Mouse (Mus musculus): Measurements from ENCODE around the gene Pou6f1. TPM values are rescaled to one million over a fixed set of nuclear protein-coding genes. Genes with fewer than 3 reads are reported as not detected.

Gene Pou6f1
- polyA plus RNA-seq, 1 experiment from 2014 or later, result 6.6 TPM

DNA sequence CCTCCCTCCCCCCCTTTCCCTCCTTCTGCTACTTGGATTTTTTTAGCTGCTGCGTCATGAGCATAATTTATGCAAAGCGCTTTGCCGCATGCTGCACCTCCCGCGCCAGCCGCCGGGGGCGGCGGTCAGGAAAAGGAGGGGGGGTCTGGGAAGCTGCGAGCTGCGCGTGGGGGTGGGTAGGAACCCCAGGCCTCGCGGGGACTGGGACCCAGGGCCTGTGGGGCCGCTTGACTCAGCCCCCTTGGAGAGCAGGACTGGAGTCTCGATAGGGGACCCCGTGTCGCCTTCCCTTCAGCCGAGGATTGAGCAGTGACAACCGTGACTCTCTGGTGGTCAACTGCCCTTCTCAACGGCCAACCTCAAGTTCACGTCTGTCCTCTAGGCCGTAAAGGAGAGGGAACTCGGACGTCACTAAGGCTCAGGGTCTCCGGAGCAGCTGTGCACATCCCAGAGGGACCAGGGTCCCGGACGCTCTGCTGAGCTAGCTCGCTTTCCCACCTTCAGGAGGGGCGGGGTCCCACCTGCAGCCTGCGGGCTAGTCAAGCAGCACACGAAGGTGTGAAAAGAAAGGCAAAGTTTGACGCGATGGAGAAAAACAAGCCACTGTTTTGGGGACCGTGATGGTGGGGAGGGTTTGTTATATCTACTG is 387 bp upstream of the Pou6f1 start:
- no peak overlapping the region for H3K27ac ChIP-seq

DNA sequence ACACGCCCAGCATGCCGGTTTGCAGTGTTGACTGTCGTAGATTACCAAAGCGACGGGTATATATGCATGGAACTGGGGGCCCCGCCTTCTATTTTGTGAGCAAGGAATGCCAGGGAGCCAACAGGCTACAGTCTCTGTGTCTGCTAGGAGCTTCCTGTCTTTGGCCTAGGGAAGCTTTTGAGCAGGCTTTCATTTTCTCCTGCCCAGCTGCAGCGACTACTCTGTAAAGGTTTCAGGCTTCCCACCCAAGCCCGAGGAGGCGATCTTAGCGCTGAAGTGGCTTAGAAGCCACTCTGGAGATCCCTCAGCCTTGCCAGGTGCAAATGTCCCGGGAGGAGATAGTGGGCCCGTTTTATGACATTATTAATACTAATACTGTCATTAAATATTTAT is 905 bp downstream of the Pou6f1 start:
- Histone ChIP-seq H3K9me3 (no peaks in the 10 kb centered on the region), H3K36me3 (no peaks in the 10 kb centered on the region), H3K4me1 (replicated peaks) (peaks cover 17% of the 10 kb centered on the region), H3K9ac (replicated peaks) (peak overlapping the region; percentile 89), H3K4me3 (replicated peaks) (peak overlapping the region; percentile 82), H3K4me2 (peak overlapping the region; percentile 99), H3K27me3 (peaks cover 58% of the 10 kb centered on the region), H3K27ac (no peak overlapping the region)
- 1% methylated on average over 12 of the region's 12 CpGs for WGBS
- ATAC-seq (ENCODE audit: insufficient number of reproducible peaks, insufficient read depth, low FRiP score, low TSS enrichment, low read depth), result no peak

More for the DNA sequence above, 387 bp upstream of the Pou6f1 start:
- ATAC-seq (ENCODE audit: insufficient number of reproducible peaks, insufficient read depth, low FRiP score, low TSS enrichment, low read depth), result peak; percentile 77
- Histone ChIP-seq H3K27me3 (peaks cover 69% of the 10 kb centered on the region), H3K4me3 (replicated peaks) (peak overlapping the region; percentile 82), H3K36me3 (no peaks in the 10 kb centered on the region), H3K9me3 (no peaks in the 10 kb centered on the region), H3K4me2 (peak overlapping the region; percentile 99), H3K4me1 (replicated peaks) (peaks cover 24% of the 10 kb centered on the region), H3K9ac (replicated peaks) (peak overlapping the region; percentile 89)
- WGBS, result under 1% methylated on average over 35 of the region's 35 CpGs

DNA sequence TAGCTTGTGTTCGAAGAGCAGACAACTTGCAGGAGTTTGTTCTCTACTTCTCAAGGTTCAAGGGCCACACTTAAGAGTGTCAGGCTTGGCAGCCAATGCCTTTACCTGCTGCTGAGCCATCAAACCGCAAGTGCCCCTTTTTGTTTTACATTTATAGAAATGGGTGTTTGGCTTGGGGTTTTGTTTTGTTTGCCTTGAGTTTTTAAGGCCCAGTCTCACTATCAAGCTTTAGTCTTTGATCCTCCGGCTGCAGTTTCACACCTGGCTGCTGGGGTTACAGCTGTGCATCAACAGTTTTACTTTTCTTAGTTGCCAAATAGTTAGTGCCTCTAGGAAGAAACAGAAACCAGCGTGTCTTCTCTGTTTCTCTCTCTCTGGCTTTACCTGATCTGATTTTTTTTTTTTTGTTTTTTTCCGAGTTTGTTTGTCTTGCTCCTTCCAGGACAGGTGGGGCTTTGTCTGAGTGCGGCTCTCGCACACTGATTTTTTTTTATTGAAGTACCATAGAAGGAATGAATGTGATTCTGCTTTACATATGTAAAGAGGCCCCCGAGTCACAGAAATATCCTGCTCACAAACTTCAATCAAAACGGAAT is 1.4 kb downstream of the Pou6f1 start:
- no peak for ATAC-seq (ENCODE audit: insufficient number of reproducible peaks, insufficient read depth, low FRiP score, low TSS enrichment, low read depth)
- WGBS, result 14% methylated on average over 9 of the region's 9 CpGs
- H3K9ac ChIP-seq (replicated peaks), result no peak overlapping the region
- peaks cover 53% of the 10 kb centered on the region for H3K27me3 ChIP-seq
- H3K4me2 ChIP-seq, result peak overlapping the region; percentile 99
- H3K4me1 ChIP-seq (replicated peaks), result peaks cover 17% of the 10 kb centered on the region
- H3K36me3 ChIP-seq, result no peaks in the 10 kb centered on the region
- H3K4me3 ChIP-seq (replicated peaks), result peak overlapping the region; percentile 82
- H3K9me3 ChIP-seq, result no peaks in the 10 kb centered on the region
- H3K27ac ChIP-seq, result no peak overlapping the region

DNA sequence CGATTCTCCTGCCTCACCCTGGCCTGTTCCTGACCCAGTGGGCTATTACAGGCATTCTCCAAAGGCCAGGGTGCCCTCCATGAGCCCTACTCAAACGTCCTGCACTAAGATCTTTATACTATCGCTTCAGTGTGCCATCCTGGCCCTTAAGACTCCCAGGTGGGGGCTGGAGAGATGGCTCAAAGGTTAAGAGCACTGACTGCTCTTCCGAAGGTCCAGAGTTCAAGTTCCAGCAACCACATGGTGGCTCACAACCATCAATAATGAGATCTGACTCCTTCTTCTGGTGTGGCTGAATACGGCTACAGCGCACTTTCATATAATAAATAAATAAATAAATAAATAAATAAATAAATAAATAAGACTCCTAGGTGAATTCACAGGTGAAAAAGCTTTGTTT is 7.0 kb downstream of the Pou6f1 start:
- H3K9ac ChIP-seq (replicated peaks), result no peak overlapping the region
- no peak overlapping the region for H3K27ac ChIP-seq
- H3K27me3 ChIP-seq, result peaks cover 11% of the 10 kb centered on the region
- WGBS, result 84% methylated on average over 6 of the region's 6 CpGs
- ATAC-seq (ENCODE audit: insufficient number of reproducible peaks, insufficient read depth, low FRiP score, low TSS enrichment, low read depth), result no peak
- no peak overlapping the region for H3K4me2 ChIP-seq
- H3K4me3 ChIP-seq (replicated peaks), result no peak overlapping the region
- H3K36me3 ChIP-seq, result no peaks in the 10 kb centered on the region
- H3K9me3 ChIP-seq, result no peaks in the 10 kb centered on the region
- H3K4me1 ChIP-seq (replicated peaks), result no peaks in the 10 kb centered on the region

DNA sequence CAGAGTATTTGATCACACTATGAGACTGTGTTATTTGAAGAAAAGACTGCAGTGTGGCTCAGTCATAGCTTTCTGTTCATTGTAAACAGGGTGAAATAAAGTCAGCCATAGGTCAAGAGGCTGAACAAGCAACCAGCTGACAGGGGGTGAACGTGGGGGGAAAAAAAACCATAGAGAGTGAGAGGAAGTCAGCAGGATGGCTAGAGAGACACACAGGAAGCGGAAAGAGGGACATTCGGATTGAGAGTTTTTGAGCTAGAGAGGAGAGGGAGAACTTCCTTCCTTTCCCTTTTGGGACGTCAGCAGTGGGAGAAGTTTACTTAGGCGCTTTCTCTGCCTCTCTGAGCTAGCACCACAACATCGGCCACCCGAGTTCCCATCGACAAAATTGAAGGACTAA is 9.3 kb downstream of the Pou6f1 start:
- Histone ChIP-seq H3K9ac (replicated peaks) (no peak overlapping the region), H3K4me1 (replicated peaks) (no peaks in the 10 kb centered on the region), H3K9me3 (no peaks in the 10 kb centered on the region), H3K36me3 (peaks cover 19% of the 10 kb centered on the region; the same call in 1 of the 2 replicates), H3K4me3 (replicated peaks) (no peak overlapping the region), H3K27me3 (no peaks in the 10 kb centered on the region; the same call in 1 of the 2 replicates), H3K4me2 (no peak overlapping the region), H3K27ac (no peak overlapping the region)
- no peak for ATAC-seq (ENCODE audit: insufficient number of reproducible peaks, insufficient read depth, low FRiP score, low TSS enrichment, low read depth)
- WGBS, result 77% methylated on average over 8 of the region's 8 CpGs

DNA sequence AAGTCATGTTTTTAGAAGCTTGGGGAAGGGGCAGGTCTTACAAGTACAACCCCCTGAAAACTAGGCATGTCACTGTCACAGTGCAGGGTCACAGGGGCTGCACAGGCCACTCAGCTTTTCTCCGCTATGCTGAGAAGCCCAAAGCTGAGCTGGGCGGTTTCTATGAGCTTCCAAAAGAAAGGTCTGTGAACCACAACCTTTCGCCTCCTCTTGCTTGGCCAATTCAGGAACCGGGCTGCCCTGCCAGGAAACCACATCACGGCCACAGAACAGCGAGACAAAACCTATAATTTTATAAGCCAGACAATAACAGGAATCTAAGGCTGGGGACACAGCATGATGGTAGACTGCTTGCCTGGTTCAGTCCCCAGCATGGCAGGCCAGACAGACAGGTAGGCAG is 11.5 kb downstream of the Pou6f1 start:
- no peak overlapping the region for H3K9ac ChIP-seq (replicated peaks)
- H3K4me1 ChIP-seq (replicated peaks), result no peaks in the 10 kb centered on the region
- 84% methylated on average over 6 of the region's 6 CpGs for WGBS
- ATAC-seq (ENCODE audit: insufficient number of reproducible peaks, insufficient read depth, low FRiP score, low TSS enrichment, low read depth), result no peak
- H3K27ac ChIP-seq, result no peak overlapping the region
- H3K9me3 ChIP-seq, result no peaks in the 10 kb centered on the region
- no peak overlapping the region for H3K4me2 ChIP-seq
- peaks cover 20% of the 10 kb centered on the region; the same call in 1 of the 2 replicates for H3K36me3 ChIP-seq
- no peak overlapping the region for H3K4me3 ChIP-seq (replicated peaks)
- H3K27me3 ChIP-seq, result no peaks in the 10 kb centered on the region; the same call in 1 of the 2 replicates

DNA sequence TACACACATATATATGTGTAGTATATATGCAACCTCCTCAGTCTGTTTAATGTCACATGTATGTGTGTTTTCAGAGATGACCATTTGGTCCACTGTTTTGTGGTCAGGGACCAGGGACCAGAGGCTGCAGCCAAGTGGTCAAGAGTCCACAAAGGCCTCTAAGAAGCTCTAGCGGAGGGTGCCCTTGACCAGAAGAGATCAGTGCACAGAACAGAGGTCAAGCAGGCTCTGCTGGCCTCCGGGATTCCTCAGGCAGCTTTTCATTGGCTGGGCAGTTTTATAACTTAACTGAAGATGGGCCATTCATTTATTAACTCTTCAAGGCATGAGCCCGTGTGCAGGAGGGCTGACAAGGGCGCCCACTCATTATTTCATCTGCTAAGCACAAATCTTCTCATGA is 12.6 kb downstream of the Pou6f1 start:
- H3K9me3 ChIP-seq, result no peaks in the 10 kb centered on the region
- WGBS, result 72% methylated on average over 4 of the region's 4 CpGs
- H3K4me3 ChIP-seq (replicated peaks), result no peak overlapping the region
- H3K27me3 ChIP-seq, result no peaks in the 10 kb centered on the region; the same call in 1 of the 2 replicates
- no peak overlapping the region for H3K9ac ChIP-seq (replicated peaks)
- no peak overlapping the region for H3K4me2 ChIP-seq
- no peak for ATAC-seq (ENCODE audit: insufficient number of reproducible peaks, insufficient read depth, low FRiP score, low TSS enrichment, low read depth)
- H3K36me3 ChIP-seq, result peaks cover 20% of the 10 kb centered on the region; the same call in 1 of the 2 replicates
- no peak overlapping the region for H3K27ac ChIP-seq
- H3K4me1 ChIP-seq (replicated peaks), result no peaks in the 10 kb centered on the region

DNA sequence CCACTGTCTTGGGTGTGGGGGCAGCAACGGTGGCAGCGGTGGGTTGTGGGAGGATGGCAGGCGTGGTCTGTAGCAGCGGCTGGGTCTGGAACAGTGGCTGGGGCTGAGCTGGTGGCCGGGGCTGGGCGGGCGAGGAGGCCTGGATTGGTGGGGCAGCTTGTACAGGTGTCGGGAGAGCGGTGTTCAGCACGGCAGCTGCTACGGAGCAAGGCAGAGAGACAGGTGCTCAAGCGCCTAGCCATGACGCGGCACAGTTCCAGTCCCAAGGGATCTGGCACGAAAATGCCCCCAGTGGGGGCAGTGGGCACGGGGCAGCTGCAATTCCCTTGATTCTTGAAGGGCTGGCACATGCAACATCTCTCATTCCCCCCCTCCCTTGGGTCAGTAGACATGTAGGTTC is 13.9 kb downstream of the Pou6f1 start:
- H3K9ac ChIP-seq (replicated peaks), result no peak overlapping the region; the same call in 1 of the 2 replicates
- H3K4me3 ChIP-seq (replicated peaks), result no peak overlapping the region
- ATAC-seq (ENCODE audit: insufficient number of reproducible peaks, insufficient read depth, low FRiP score, low TSS enrichment, low read depth), result no peak
- no peak overlapping the region for H3K4me2 ChIP-seq
- no peaks in the 10 kb centered on the region for H3K4me1 ChIP-seq (replicated peaks)
- H3K27ac ChIP-seq, result no peak overlapping the region
- H3K9me3 ChIP-seq, result no peaks in the 10 kb centered on the region
- no peaks in the 10 kb centered on the region; the same call in 1 of the 2 replicates for H3K27me3 ChIP-seq
- H3K36me3 ChIP-seq, result peaks cover 20% of the 10 kb centered on the region; the same call in 1 of the 2 replicates
- 89% methylated on average over 16 of the region's 16 CpGs for WGBS

DNA sequence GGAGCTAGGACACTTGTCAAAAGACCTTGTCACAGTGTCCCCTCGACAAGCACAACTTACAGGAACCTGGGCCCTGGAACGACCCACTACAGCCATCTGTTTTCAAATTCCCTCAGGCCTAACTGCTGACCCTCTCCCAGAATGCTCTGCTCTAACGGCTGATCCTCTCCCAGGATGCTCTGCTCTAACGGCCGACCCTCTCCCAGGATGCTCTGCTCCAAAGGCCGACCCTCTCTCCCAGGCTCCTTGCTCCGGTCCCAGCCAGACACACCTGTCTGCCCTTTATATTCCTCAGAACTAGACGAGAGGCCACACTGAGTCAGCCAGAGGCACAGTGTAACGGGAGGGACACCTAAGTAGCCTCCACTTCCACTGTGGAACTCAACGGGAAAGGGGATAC is 19.7 kb downstream of the Pou6f1 start:
- no peak overlapping the region for H3K4me2 ChIP-seq
- H3K27me3 ChIP-seq, result no peaks in the 10 kb centered on the region
- no peaks in the 10 kb centered on the region for H3K4me1 ChIP-seq (replicated peaks)
- no peak overlapping the region for H3K27ac ChIP-seq
- no peaks in the 10 kb centered on the region for H3K9me3 ChIP-seq
- H3K36me3 ChIP-seq, result no peaks in the 10 kb centered on the region
- ATAC-seq (ENCODE audit: insufficient number of reproducible peaks, insufficient read depth, low FRiP score, low TSS enrichment, low read depth), result no peak
- 86% methylated on average over 10 of the region's 10 CpGs for WGBS
- H3K9ac ChIP-seq (replicated peaks), result no peak overlapping the region
- H3K4me3 ChIP-seq (replicated peaks), result no peak overlapping the region

DNA sequence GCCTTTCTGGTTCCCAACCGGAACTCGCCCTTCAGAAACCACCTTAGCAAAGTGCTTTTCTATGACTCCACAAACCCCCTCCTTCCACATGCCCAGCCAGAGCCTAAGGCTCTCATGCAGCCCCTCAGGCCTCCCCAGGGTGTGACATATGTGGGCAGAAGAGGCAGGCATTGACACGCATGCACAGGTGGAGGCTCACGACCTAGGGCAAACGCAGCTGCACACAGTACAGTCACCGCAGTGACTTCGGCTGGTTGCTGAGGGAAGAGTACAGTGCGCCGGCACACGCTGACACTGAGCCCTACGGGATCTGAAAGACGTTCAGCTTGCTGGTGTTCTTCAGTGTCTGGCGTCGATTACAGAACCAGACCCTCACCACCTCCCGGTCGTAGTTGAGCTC is 21.8 kb downstream of the Pou6f1 start:
- no peak overlapping the region for H3K4me3 ChIP-seq (replicated peaks)
- 82% methylated on average over 16 of the region's 16 CpGs for WGBS
- no peaks in the 10 kb centered on the region for H3K27me3 ChIP-seq
- H3K4me1 ChIP-seq (replicated peaks), result 0 out of 2 replicates have a peak, but pooled peaks cover 11% of the 10 kb centered on the region
- ATAC-seq (ENCODE audit: insufficient number of reproducible peaks, insufficient read depth, low FRiP score, low TSS enrichment, low read depth), result no peak
- H3K4me2 ChIP-seq, result no peak overlapping the region
- H3K27ac ChIP-seq, result no peak overlapping the region
- no peaks in the 10 kb centered on the region for H3K9me3 ChIP-seq
- no peak overlapping the region for H3K9ac ChIP-seq (replicated peaks)
- no peaks in the 10 kb centered on the region for H3K36me3 ChIP-seq

DNA sequence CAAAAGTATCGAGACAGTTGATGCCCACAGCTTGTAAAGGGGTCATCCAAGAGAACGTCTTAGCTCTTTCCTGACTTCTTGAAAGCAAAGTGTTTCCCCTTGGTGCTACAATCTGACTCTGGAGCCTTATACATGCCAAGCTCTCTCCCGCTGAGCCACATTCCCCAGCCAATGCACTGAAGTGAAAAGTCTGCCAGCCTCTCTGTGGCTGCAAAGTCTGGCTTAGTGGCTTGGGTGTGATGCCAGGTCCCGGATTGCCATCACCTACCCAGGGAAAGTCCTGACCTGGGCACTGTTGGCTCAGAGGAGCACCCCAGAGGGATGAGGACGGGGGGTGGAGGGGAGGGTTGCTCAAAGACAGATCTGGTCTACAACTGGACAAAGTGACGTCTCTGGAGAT is 23.0 kb downstream of the Pou6f1 start:
- WGBS, result 78% methylated on average over 6 of the region's 6 CpGs
- 0 out of 2 replicates have a peak, but pooled peaks cover 11% of the 10 kb centered on the region for H3K4me1 ChIP-seq (replicated peaks)
- H3K36me3 ChIP-seq, result no peaks in the 10 kb centered on the region
- H3K4me2 ChIP-seq, result no peak overlapping the region
- H3K27me3 ChIP-seq, result no peaks in the 10 kb centered on the region
- H3K9ac ChIP-seq (replicated peaks), result no peak overlapping the region
- no peaks in the 10 kb centered on the region for H3K9me3 ChIP-seq
- no peak overlapping the region for H3K27ac ChIP-seq
- H3K4me3 ChIP-seq (replicated peaks), result no peak overlapping the region
- ATAC-seq (ENCODE audit: insufficient number of reproducible peaks, insufficient read depth, low FRiP score, low TSS enrichment, low read depth), result no peak
